Mouse (Mus musculus) adrenal gland, postnatal 36 days (tissue): ENCODE results near the gene Ctsh. TPM values are rescaled to one million over a fixed set of nuclear protein-coding genes. Genes with fewer than 3 reads are reported as not detected.

Experiments used
- DNase-seq, 2 experiments: peaks; one replicate each; pipeline ENCODE4 v3.0.0; 2021; ENCODE audit warnings: mixed read lengths in 1 of 2
- total RNA-seq, 2 experiments: library from RNA; stranded (reverse); gene quantifications; 2 replicates each; pipeline ENCODE4 v1.2.3; 2021

The Ctsh gene
- total RNA-seq, 2 experiments from 2014 or later: 128 to 170 TPM

DNA sequence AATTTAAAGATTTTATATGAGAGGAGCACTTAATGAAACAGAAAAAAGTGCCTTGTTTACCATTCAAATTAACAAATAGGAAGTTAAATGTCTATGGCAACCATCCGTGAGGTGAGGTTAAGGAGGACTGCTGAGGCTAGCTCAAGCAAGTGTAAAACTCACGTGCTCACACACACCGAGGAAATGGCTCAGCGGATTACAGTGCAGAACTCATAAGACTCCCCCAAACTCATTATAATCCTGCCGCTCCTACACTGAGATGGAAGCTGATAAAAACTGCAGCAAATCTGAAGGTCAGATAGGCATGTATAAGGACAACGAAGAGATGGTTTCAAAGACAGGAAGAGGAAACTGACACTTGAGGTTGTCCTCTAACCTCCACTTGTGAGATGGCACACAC lies 55.4 kb downstream of the Ctsh start:
- DNase-seq: no peak

DNA sequence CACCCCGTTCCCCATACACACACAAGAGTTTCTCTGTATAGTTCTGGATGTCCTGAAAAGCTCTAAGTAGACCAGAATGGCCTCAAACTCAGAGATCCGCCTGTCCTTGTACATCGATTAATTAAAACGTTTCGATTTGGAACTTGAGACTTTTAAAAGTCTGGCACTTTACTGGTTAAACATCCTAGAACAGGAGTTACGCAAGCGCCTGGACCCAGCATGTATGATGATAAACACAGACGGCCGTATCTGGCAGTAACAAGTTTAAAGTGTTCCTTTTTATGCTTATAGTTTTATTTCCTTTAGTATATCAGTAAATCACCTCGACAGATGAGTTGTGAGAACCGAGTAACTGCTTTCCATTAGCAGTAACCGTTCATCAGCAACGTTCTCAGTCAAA lies 59.2 kb downstream of the Ctsh start:
- peak; percentile 22 to 40 for DNase-seq

DNA sequence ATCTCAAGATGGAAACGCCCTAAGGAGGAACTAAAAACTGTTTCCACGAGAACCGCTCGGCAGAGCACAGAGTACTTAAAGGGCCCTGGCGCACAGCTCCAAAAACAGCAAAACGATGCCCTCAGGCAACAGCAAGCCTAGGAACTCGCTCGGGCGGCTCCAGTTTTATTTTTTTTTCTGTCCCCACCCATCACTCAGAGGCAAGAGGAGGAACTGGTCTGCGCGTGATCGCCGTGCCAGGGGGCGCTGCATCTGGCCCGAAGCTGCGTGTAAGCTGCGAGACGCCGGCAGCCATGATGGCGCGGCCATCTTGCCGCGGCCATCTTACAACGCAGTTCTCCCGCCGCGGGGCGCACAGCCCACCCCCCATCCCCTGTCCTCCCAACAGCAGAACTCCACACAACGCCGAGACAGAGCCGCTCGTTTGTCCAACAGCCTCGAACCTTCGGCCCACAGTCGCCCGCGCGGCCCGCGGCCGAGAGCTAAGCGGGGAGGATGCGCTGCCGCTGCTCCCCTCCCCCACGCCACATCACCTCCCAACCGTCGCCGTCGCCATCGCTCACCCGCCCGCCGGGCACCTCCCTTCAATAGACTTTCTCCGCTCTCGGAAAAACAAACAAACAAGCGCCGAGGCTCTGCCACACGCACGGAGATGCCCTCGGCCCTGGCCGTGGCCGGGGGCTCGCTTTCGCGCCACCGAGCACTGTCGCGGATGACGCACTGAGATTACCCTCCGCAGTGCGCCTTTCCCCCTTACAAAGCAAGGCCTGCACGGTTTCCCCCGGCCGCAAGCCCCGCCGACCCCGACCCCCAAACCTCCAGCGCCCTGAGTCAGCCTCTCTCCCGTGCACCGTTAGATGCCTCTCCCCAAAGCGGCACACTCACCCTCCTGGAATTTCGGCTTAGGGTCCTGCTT lies 60.0 kb downstream of the Ctsh start:
- DNase-seq: peak; percentile 92 to 93

- DNase-seq: peak; percentile 98
Observed at GRCm38 (mm10) chr9:90114567-90115307, 60.8 kb downstream of the Ctsh start, which contains the start of gene Morf4l1. Morf4l1 (minus strand) TSS chr9:90114774.

DNA sequence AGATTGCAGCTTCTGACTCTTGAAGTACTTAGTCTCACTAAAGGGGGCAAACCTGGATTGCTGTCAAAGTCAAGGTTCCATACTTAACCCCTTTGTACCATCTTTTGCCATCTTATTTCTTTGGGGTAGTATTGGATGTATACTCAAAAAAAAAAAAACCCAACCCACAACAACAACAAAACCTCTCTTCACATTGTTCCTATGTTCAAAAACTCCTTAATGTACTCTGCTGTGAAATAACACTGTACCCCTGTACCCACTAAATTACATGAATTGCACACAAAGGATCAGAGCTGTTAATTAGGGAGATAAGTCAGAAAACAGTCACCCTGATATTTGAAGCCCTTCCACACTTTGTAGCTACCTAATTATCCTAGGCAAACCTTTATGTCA lies 61.4 kb downstream of the Ctsh start:
- DNase-seq: no peak

DNA sequence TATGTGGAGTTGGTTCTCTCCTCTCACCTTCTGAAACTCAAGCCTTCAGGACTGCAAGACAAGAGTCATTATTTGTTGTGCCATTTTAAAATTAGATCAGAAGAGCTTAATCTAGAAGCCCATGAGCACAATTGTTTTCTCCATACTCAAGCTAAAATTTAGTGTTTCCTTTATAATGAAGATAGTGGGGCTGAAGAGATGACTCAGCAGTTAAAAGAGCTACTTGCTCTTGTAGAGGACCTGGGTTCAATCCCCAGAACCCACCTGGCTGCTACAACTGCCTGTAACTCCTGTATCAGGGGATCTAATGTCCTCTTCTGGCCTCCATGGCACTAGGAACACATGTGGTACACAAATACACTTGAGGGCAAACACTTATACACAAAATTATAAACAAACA lies 63.3 kb downstream of the Ctsh start:
- no peak for DNase-seq

GRCm38 (mm10) chr9:90122246-90122740 lies 68.3 kb downstream of the Ctsh start:
- DNase-seq: no peak

GRCm38 (mm10) chr9:90124156-90124872 lies 70.4 kb downstream of the Ctsh start:
- DNase-seq: no peak

GRCm38 (mm10) chr9:90124873-90125245 lies 70.9 kb downstream of the Ctsh start:
- DNase-seq: no peak

Other genes starting within 250 kb of the Ctsh start
- 10 to 100 TPM; 12.7 to 17.1 TPM for gene Rasgrf1, start 144.2 kb upstream of the Ctsh start, total RNA-seq
- gene Morf4l1, start 60.6 kb downstream of the Ctsh start, total RNA-seq: 100 to 1,000 TPM; 341 to 364 TPM
- 1 to 10 TPM; 4.6 to 6.9 TPM for gene Adamts7, start 108.9 kb downstream of the Ctsh start, total RNA-seq
- 10 to 100 TPM; 36.0 to 41.1 TPM for gene Tbc1d2b, start 216.7 kb downstream of the Ctsh start, total RNA-seq